Mouse (Mus musculus): ENCODE measurements around the gene Fn3k.

DNA sequence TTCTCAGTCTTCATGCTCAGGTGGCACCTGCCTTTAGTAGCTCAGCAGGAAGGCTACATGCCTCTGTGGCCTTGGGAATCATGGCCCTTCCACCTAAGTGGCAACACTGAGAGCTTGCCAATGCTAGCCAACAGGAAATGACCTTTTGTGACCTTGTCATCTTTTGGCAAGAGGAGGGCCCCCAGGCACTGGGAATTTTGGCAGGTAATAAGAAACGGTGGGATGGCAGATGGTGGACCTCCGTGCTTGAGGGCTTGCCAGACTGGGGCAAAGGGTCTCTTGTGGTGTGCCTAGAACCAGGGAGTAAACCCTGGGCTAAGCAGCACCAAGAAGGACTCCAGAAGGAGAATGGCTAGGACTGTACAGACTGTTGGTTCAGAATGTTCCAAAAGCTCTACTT, 7.4 kb downstream of the Fn3k start:
- TF ChIP-seq CTCF (IDR thresholded peaks at IDR 0.05; ENCODE audit: borderline replicate concordance, control insufficient read depth, extremely low read depth, insufficient read depth, low read length, poor library complexity) (no peak), POLR2A (IDR thresholded peaks at IDR 0.05; ENCODE audit: control insufficient read depth, extremely low read depth, insufficient read depth, low read length, poor library complexity) (no peak)
